Mouse (Mus musculus) kidney, embryonic 14.5 days (tissue): ENCODE measurements around the gene Nsun2. TPM values are rescaled to one million over a fixed set of nuclear protein-coding genes. Genes with fewer than 3 reads are reported as not detected.

Experiments used
- ATAC-seq: fragments of 200-750 bp; cut with Nextera tagmentation; 2 replicates; pipeline ENCODE4 v1.8.0; 2017; ENCODE audit warnings: moderate number of reproducible peaks, mild to moderate bottlenecking, moderate TSS enrichment, moderate library complexity; ENCODE audit not compliant: low FRiP score, low TSS enrichment
- H3K27ac ChIP-seq: fragments of 300-500 bp; sonication (generic); 2 replicates; pipeline ENCODE4 v1.5.1; 2014; ENCODE audit warnings: low read depth, mild to moderate bottlenecking, low read length, moderate library complexity, mixed read lengths
- H3K27me3 ChIP-seq: fragments of 300-500 bp; sonication (generic); 2 replicates; pipeline ENCODE4 v1.6.1; 2014; ENCODE audit warnings: mild to moderate bottlenecking, low read length; ENCODE audit not compliant: control insufficient read depth, insufficient read depth
- H3K36me3 ChIP-seq: fragments of 300-500 bp; sonication (generic); 2 replicates; pipeline ENCODE4 v1.6.1; 2014; ENCODE audit warnings: low read length, mixed read lengths; ENCODE audit not compliant: control insufficient read depth, insufficient read depth
- H3K4me1 ChIP-seq: fragments of 300-500 bp; sonication (generic); 2 replicates; pipeline ENCODE4 v1.6.1; 2014; ENCODE audit warnings: low read length, mixed read lengths; ENCODE audit not compliant: control insufficient read depth, insufficient read depth
- H3K4me2 ChIP-seq: fragments of 300-500 bp; sonication (generic); replicated peaks from 2 replicates; pipeline ENCODE4 v1.6.1; 2014; ENCODE audit warnings: low read depth, mild to moderate bottlenecking, low read length
- H3K4me3 ChIP-seq: fragments of 300-500 bp; sonication (generic); 2 replicates; pipeline ENCODE4 v1.5.1; 2014; ENCODE audit warnings: mild to moderate bottlenecking, low read length
- H3K9ac ChIP-seq: fragments of 300-500 bp; sonication (generic); 2 replicates; pipeline ENCODE4 v1.6.1; 2014; ENCODE audit warnings: low read depth, mild to moderate bottlenecking, low read length, moderate library complexity
- H3K9me3 ChIP-seq: fragments of 300-500 bp; sonication (generic); 2 replicates; pipeline ENCODE4 v1.6.1; 2016; ENCODE audit warnings: low read length; ENCODE audit not compliant: control insufficient read depth
- WGBS: fragments of 180-500 bp; shearing (Covaris S2); extraction: QIAGEN DNeasy Blood & Tissue Kit; methylation state at CpG from one replicate; pipeline ENCODE4 v1.1.7; 2014; 5-methylcytosine and 5-hydroxymethylcytosine counted together
- polyA plus RNA-seq: library from polyadenylated mRNA; unstranded; fragments of >200 nt; fragmentation: Nextera tagmentation; extraction: Ambion mirVana; gene quantifications from 2 replicates; pipeline ENCODE4 v1.2.1, GENCODE M21; 2014

Nsun2 gene
- polyA plus RNA-seq, 1 experiment from 2014 or later = 142 TPM

DNA sequence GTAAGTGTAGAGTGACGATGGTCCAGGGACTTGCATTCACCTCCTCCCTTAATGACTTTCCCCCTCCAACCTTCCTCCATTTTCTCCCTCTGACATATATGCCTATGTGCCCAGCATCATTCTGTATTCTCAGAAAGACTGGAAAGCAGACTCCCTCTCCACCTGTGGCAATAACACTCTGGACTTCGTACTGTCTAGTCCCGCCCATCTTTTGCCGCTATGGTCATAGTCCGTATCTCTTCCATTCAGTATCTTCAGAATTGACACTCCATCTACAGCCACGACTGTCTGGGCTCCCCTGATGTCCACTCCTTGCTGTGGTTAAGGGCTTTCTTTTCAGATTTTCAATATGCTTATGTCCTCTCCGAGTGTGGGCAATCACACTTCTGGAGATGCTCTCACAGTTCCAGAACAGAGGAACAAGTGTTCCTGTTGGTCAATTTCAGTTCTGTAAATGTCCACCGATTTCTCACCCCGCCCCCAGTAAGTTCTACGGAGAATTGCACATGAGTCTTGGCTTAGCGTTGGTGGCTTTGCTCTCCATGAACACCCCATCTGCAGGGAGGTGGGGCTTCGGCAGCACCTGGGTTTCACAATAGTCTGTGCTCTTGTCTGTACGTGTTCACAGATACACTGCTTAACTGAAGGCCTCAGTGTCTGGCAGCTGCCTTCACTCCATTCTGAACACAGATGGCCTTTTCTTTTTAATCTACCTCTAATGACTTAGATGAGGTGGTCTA lies 111.1 kb downstream of the Nsun2 start:
- no peak for ATAC-seq
- 84% methylated on average over 13 of the region's 13 CpGs for WGBS

GRCm38 (mm10) chr13:69645694-69646423 lies 112.3 kb downstream of the Nsun2 start:
- no peak overlapping the region for H3K27ac ChIP-seq
- 40% methylated on average over 13 of the region's 13 CpGs for WGBS
- no peak overlapping the region for H3K4me2 ChIP-seq
- no peak overlapping the region for H3K9ac ChIP-seq
- H3K9me3 ChIP-seq = no peaks in the 10 kb centered on the region
- no peak; the same call in 1 of the 2 replicates for ATAC-seq
- H3K4me3 ChIP-seq = no peak overlapping the region
- H3K36me3 ChIP-seq = no peaks in the 10 kb centered on the region; the same call in 1 of the 2 replicates
- H3K27me3 ChIP-seq = no peaks in the 10 kb centered on the region
- no peaks in the 10 kb centered on the region for H3K4me1 ChIP-seq

More for the DNA sequence above, 111.1 kb downstream of the Nsun2 start:
- H3K4me3 ChIP-seq = no peak overlapping the region
- H3K4me2 ChIP-seq = no peak overlapping the region
- no peak overlapping the region for H3K9ac ChIP-seq
- no peaks in the 10 kb centered on the region for H3K9me3 ChIP-seq
- H3K36me3 ChIP-seq = peaks cover 11% of the 10 kb centered on the region; the same call in 1 of the 2 replicates
- no peaks in the 10 kb centered on the region for H3K27me3 ChIP-seq
- no peak overlapping the region for H3K27ac ChIP-seq
- no peaks in the 10 kb centered on the region for H3K4me1 ChIP-seq

DNA sequence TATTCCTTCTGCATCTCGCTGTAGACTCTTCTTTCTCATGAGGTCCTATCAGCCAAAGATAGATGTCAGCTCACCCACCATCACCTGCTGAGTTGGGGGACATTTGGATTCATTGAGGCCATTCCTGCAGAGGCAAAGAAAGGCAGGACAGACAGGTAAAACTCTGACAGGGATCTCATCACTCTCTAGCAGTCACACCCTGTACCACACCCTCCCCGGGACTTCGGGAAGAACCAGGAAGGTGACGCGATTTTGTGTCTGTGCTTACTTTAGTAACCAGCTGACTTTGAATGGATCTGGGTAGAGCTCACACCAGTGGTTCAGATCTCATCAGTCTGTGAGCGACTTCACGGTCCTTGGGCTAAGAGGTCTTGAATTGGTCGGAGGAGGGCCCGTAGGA lies 112.9 kb downstream of the Nsun2 start:
- no peak overlapping the region for H3K9ac ChIP-seq
- no peak overlapping the region for H3K4me3 ChIP-seq
- no peak overlapping the region for H3K27ac ChIP-seq
- 78% methylated on average over 9 of the region's 9 CpGs for WGBS
- H3K4me1 ChIP-seq = no peaks in the 10 kb centered on the region
- no peaks in the 10 kb centered on the region for H3K27me3 ChIP-seq
- no peaks in the 10 kb centered on the region for H3K9me3 ChIP-seq
- ATAC-seq = no peak
- H3K4me2 ChIP-seq = no peak overlapping the region
- no peaks in the 10 kb centered on the region for H3K36me3 ChIP-seq

- Histone ChIP-seq H3K4me2 (no peak overlapping the region), H3K4me1 (no peaks in the 10 kb centered on the region), H3K27ac (no peak overlapping the region), H3K36me3 (no peaks in the 10 kb centered on the region), H3K9me3 (no peaks in the 10 kb centered on the region), H3K9ac (no peak overlapping the region), H3K4me3 (no peak overlapping the region), H3K27me3 (no peaks in the 10 kb centered on the region)
- WGBS = 74% methylated on average over 3 of the region's 3 CpGs
- ATAC-seq = no peak
These were observed 121.0 kb downstream of the Nsun2 start for GRCm38 (mm10) chr13:69654508-69654907.

- Histone ChIP-seq H3K27ac (no peak overlapping the region), H3K4me2 (no peak overlapping the region), H3K36me3 (no peaks in the 10 kb centered on the region), H3K27me3 (no peaks in the 10 kb centered on the region), H3K9ac (no peak overlapping the region), H3K4me3 (no peak overlapping the region), H3K9me3 (no peaks in the 10 kb centered on the region), H3K4me1 (no peaks in the 10 kb centered on the region)
- ATAC-seq = no peak
- 76% methylated on average over 5 of the region's 5 CpGs for WGBS
These were observed 138.6 kb downstream of the Nsun2 start for GRCm38 (mm10) chr13:69672121-69672520.

GRCm38 (mm10) chr13:69672565-69672964 lies 139.0 kb downstream of the Nsun2 start:
- ATAC-seq = no peak
- H3K27me3 ChIP-seq = no peaks in the 10 kb centered on the region
- WGBS = 94% methylated on average over 10 of the region's 10 CpGs
- no peak overlapping the region for H3K4me3 ChIP-seq
- H3K4me2 ChIP-seq = no peak overlapping the region
- no peak overlapping the region for H3K9ac ChIP-seq
- no peak overlapping the region for H3K27ac ChIP-seq
- H3K4me1 ChIP-seq = no peaks in the 10 kb centered on the region
- no peaks in the 10 kb centered on the region for H3K36me3 ChIP-seq
- no peaks in the 10 kb centered on the region for H3K9me3 ChIP-seq

- no peak overlapping the region for H3K4me2 ChIP-seq
- H3K27ac ChIP-seq = no peak overlapping the region
- no peaks in the 10 kb centered on the region for H3K9me3 ChIP-seq
- no peak for ATAC-seq
- H3K36me3 ChIP-seq = no peaks in the 10 kb centered on the region
- H3K9ac ChIP-seq = no peak overlapping the region
- 86% methylated on average over 5 of the region's 5 CpGs for WGBS
- no peaks in the 10 kb centered on the region for H3K4me1 ChIP-seq
- no peak overlapping the region for H3K4me3 ChIP-seq
- H3K27me3 ChIP-seq = no peaks in the 10 kb centered on the region
These were observed 139.8 kb downstream of the Nsun2 start for GRCm38 (mm10) chr13:69673197-69673920.

GRCm38 (mm10) chr13:69673921-69674618 lies 140.5 kb downstream of the Nsun2 start:
- ATAC-seq = no peak
- no peaks in the 10 kb centered on the region for H3K36me3 ChIP-seq
- no peak overlapping the region for H3K4me2 ChIP-seq
- H3K4me3 ChIP-seq = no peak overlapping the region
- H3K27ac ChIP-seq = no peak overlapping the region
- H3K9ac ChIP-seq = no peak overlapping the region; the same call in 1 of the 2 replicates
- no peaks in the 10 kb centered on the region for H3K9me3 ChIP-seq
- WGBS = 55% methylated on average over 10 of the region's 10 CpGs
- no peaks in the 10 kb centered on the region for H3K4me1 ChIP-seq
- no peaks in the 10 kb centered on the region for H3K27me3 ChIP-seq
